Mouse (Mus musculus) lung, postnatal 36 days (tissue): Measurements from ENCODE around the gene Mucl3.

Experiments used
- DNase-seq: peaks from one replicate; pipeline ENCODE4 v3.0.0; 2022; ENCODE audit warnings: mixed read lengths

The Mucl3 gene

GRCm38 (mm10) chr17:35633992-35634391, 9.5 kb downstream of the Mucl3 start:
- peak; percentile 75 for DNase-seq

GRCm38 (mm10) chr17:35626537-35626936, 17.0 kb downstream of the Mucl3 start, which contains the start of gene Gm9573:
TSS of gene Gm9573 (minus strand) at chr17:35626637.
- DNase-seq: no peak

GRCm38 (mm10) chr17:35617127-35617526, 26.4 kb downstream of the Mucl3 start:
- DNase-seq: no peak

- no peak for DNase-seq
Observed at GRCm38 (mm10) chr17:35601736-35602354, 41.6 kb downstream of the Mucl3 start.

GRCm38 (mm10) chr17:35601249-35601648, 42.2 kb downstream of the Mucl3 start, which contains the start of gene Sfta2:
TSS of gene Sfta2 (plus strand) at chr17:35601549.
- no peak for DNase-seq

GRCm38 (mm10) chr17:35597399-35597798, 46.1 kb downstream of the Mucl3 start:
- DNase-seq: no peak

- no peak for DNase-seq
Observed at GRCm38 (mm10) chr17:35594456-35594855, 49.0 kb downstream of the Mucl3 start.

- no peak for DNase-seq
Observed at GRCm38 (mm10) chr17:35593786-35594185, 49.7 kb downstream of the Mucl3 start.

- no peak for DNase-seq
Observed at GRCm38 (mm10) chr17:35592131-35592530, 51.4 kb downstream of the Mucl3 start.

GRCm38 (mm10) chr17:35591731-35592130, 51.8 kb downstream of the Mucl3 start:
- DNase-seq: no peak

GRCm38 (mm10) chr17:35591219-35591578, 52.3 kb downstream of the Mucl3 start:
- no peak for DNase-seq

- DNase-seq: peak; percentile 81
Observed at GRCm38 (mm10) chr17:35590410-35591218, 52.9 kb downstream of the Mucl3 start.

GRCm38 (mm10) chr17:35588387-35588786, 55.1 kb downstream of the Mucl3 start:
- DNase-seq: no peak

GRCm38 (mm10) chr17:35587291-35587690, 56.2 kb downstream of the Mucl3 start:
- no peak for DNase-seq
